Mouse (Mus musculus) forebrain, embryonic 14.5 days (tissue): ENCODE measurements around the gene 1700029H14Rik. TPM values are rescaled to one million over a fixed set of nuclear protein-coding genes. Genes with fewer than 3 reads are reported as not detected.

Experiments
- ATAC-seq: fragments of 200-750 bp; cut with Nextera tagmentation; 2 replicates; pipeline ENCODE4 v1.8.0; 2017; ENCODE audit warnings: mild to moderate bottlenecking, moderate library complexity
- DNase-seq: peaks from one replicate; pipeline ENCODE4 v3.0.0-alpha.2; 2015; ENCODE audit warnings: low spot score
- H3K27ac ChIP-seq: fragments of 300-500 bp; sonication (generic); 2 replicates; pipeline ENCODE4 v1.5.1; 2014; ENCODE audit warnings: low read depth, mild to moderate bottlenecking, control low read depth, low read length, moderate library complexity
- H3K27me3 ChIP-seq: fragments of 300-500 bp; sonication (generic); replicated peaks from 2 replicates; pipeline ENCODE4 v1.6.1; 2014; ENCODE audit warnings: low read length, control low read depth, mixed read lengths; ENCODE audit not compliant: control insufficient read depth, insufficient read depth
- H3K36me3 ChIP-seq: fragments of 300-500 bp; sonication (generic); 2 replicates; pipeline ENCODE4 v1.6.1; 2014; ENCODE audit warnings: low read length, control low read depth; ENCODE audit not compliant: control insufficient read depth, insufficient read depth
- H3K4me1 ChIP-seq: fragments of 300-500 bp; sonication (generic); 2 replicates; pipeline ENCODE4 v1.6.1; 2014; ENCODE audit warnings: antibody characterized with exemption, low read length, control low read depth; ENCODE audit not compliant: control insufficient read depth, insufficient read depth
- H3K4me2 ChIP-seq: fragments of 300-500 bp; sonication (generic); 2 replicates; pipeline ENCODE4 v1.6.1; 2014; ENCODE audit warnings: mild to moderate bottlenecking, control low read depth, low read length
- H3K4me3 ChIP-seq: fragments of 300-500 bp; sonication (generic); 2 replicates; pipeline ENCODE4 v1.5.1; 2014; ENCODE audit warnings: low read depth, low read length, control low read depth
- H3K9ac ChIP-seq: fragments of 300-500 bp; sonication (generic); 2 replicates; pipeline ENCODE4 v1.6.1; 2014; ENCODE audit warnings: mild to moderate bottlenecking, low read length, control low read depth, moderate library complexity
- H3K9me3 ChIP-seq: fragments of 300-500 bp; sonication (generic); replicated peaks from 2 replicates; pipeline ENCODE4 v1.6.1; 2016; ENCODE audit warnings: low read length, control low read depth, mixed read lengths; ENCODE audit not compliant: control insufficient read depth
- WGBS: fragments of 180-500 bp; shearing (Covaris S2); extraction: QIAGEN DNeasy Blood & Tissue Kit; methylation state at CpG from one replicate; pipeline ENCODE4 v1.1.7; 2014; 5-methylcytosine and 5-hydroxymethylcytosine counted together
- polyA plus RNA-seq: library from polyadenylated mRNA; unstranded; fragments of >200 nt; fragmentation: Nextera tagmentation; extraction: Ambion mirVana; gene quantifications from 2 replicates; pipeline ENCODE4 v1.2.1, GENCODE M21; 2014

1700029H14Rik gene
- polyA plus RNA-seq, 1 experiment from 2014 or later, result not detected

GRCm38 (mm10) chr8:13557526-13557925 is 4.7 kb downstream of the 1700029H14Rik start:
- DNase-seq (no peak), ATAC-seq (no peak)
- H3K27ac ChIP-seq, result no peak overlapping the region
- WGBS, result 75% methylated on average over 2 of the region's 2 CpGs
- no peak overlapping the region for H3K4me2 ChIP-seq
- H3K27me3 ChIP-seq, result no peaks in the 10 kb centered on the region
- H3K9me3 ChIP-seq, result no peaks in the 10 kb centered on the region
- H3K4me1 ChIP-seq, result no peaks in the 10 kb centered on the region
- H3K4me3 ChIP-seq, result no peak overlapping the region
- H3K9ac ChIP-seq, result no peak overlapping the region
- H3K36me3 ChIP-seq, result no peaks in the 10 kb centered on the region

GRCm38 (mm10) chr8:13551574-13551830 is 10.8 kb downstream of the 1700029H14Rik start:
- H3K36me3 ChIP-seq, result no peaks in the 10 kb centered on the region
- no peak overlapping the region for H3K4me3 ChIP-seq
- H3K4me1 ChIP-seq, result no peaks in the 10 kb centered on the region
- no peaks in the 10 kb centered on the region for H3K27me3 ChIP-seq
- no peak overlapping the region for H3K9ac ChIP-seq
- no peaks in the 10 kb centered on the region for H3K9me3 ChIP-seq
- no peak overlapping the region for H3K4me2 ChIP-seq
- ATAC-seq (no peak), DNase-seq (no peak)
- 95% methylated on average over 6 of the region's 6 CpGs for WGBS
- H3K27ac ChIP-seq, result no peak overlapping the region

GRCm38 (mm10) chr8:13550718-13551573 is 11.3 kb downstream of the 1700029H14Rik start:
- no peaks in the 10 kb centered on the region for H3K4me1 ChIP-seq
- ATAC-seq (peak; percentile 95), DNase-seq (peak; percentile 95)
- no peaks in the 10 kb centered on the region for H3K9me3 ChIP-seq
- no peaks in the 10 kb centered on the region for H3K36me3 ChIP-seq
- no peak overlapping the region for H3K4me3 ChIP-seq
- no peak overlapping the region for H3K27ac ChIP-seq
- no peak overlapping the region for H3K4me2 ChIP-seq
- WGBS, result 57% methylated on average over 9 of the region's 9 CpGs
- no peaks in the 10 kb centered on the region for H3K27me3 ChIP-seq
- no peak overlapping the region for H3K9ac ChIP-seq

- WGBS, result 58% methylated on average over 9 of the region's 9 CpGs
- no peak overlapping the region for H3K9ac ChIP-seq
Measured at GRCm38 (mm10) chr8:13548831-13549230, 13.4 kb downstream of the 1700029H14Rik start.

GRCm38 (mm10) chr8:13548235-13548634 is 14.0 kb downstream of the 1700029H14Rik start:
- WGBS, result 60% methylated on average over 4 of the region's 4 CpGs
- ATAC-seq (no peak), DNase-seq (peak; percentile 31)
- Histone ChIP-seq H3K9me3 (no peaks in the 10 kb centered on the region; the same call in 1 of the 2 replicates), H3K4me2 (no peak overlapping the region), H3K27ac (no peak overlapping the region), H3K27me3 (no peaks in the 10 kb centered on the region), H3K9ac (no peak overlapping the region), H3K4me3 (no peak overlapping the region), H3K4me1 (no peaks in the 10 kb centered on the region), H3K36me3 (no peaks in the 10 kb centered on the region)

More at GRCm38 (mm10) chr8:13548831-13549230, 13.4 kb downstream of the 1700029H14Rik start:
- DNase-seq (no peak), ATAC-seq (no peak)
- no peak overlapping the region for H3K4me3 ChIP-seq
- no peak overlapping the region for H3K27ac ChIP-seq
- no peaks in the 10 kb centered on the region; the same call in 1 of the 2 replicates for H3K9me3 ChIP-seq
- H3K27me3 ChIP-seq, result no peaks in the 10 kb centered on the region
- H3K36me3 ChIP-seq, result no peaks in the 10 kb centered on the region
- no peaks in the 10 kb centered on the region for H3K4me1 ChIP-seq
- H3K4me2 ChIP-seq, result no peak overlapping the region

- 87% methylated on average over 4 of the region's 4 CpGs for WGBS
- Histone ChIP-seq H3K4me2 (no peak overlapping the region), H3K27me3 (no peaks in the 10 kb centered on the region), H3K4me1 (no peaks in the 10 kb centered on the region), H3K27ac (no peak overlapping the region), H3K4me3 (no peak overlapping the region), H3K9ac (no peak overlapping the region), H3K9me3 (no peaks in the 10 kb centered on the region; the same call in 1 of the 2 replicates), H3K36me3 (no peaks in the 10 kb centered on the region)
- DNase-seq (no peak), ATAC-seq (no peak)
Measured at GRCm38 (mm10) chr8:13546421-13546820, 15.8 kb downstream of the 1700029H14Rik start.

GRCm38 (mm10) chr8:13541526-13541925 is 20.7 kb downstream of the 1700029H14Rik start:
- Histone ChIP-seq H3K4me1 (no peaks in the 10 kb centered on the region), H3K4me3 (no peak overlapping the region), H3K9ac (no peak overlapping the region), H3K9me3 (no peaks in the 10 kb centered on the region; the same call in 1 of the 2 replicates), H3K4me2 (no peak overlapping the region), H3K36me3 (no peaks in the 10 kb centered on the region), H3K27me3 (no peaks in the 10 kb centered on the region), H3K27ac (no peak overlapping the region)
- WGBS, result 77% methylated on average over 5 of the region's 5 CpGs
- ATAC-seq (no peak), DNase-seq (no peak)

GRCm38 (mm10) chr8:13540122-13540521 is 22.1 kb downstream of the 1700029H14Rik start:
- H3K27ac ChIP-seq, result no peak overlapping the region

GRCm38 (mm10) chr8:13538821-13539220 is 23.4 kb downstream of the 1700029H14Rik start:
- Histone ChIP-seq H3K4me2 (no peak overlapping the region), H3K9ac (no peak overlapping the region), H3K9me3 (no peaks in the 10 kb centered on the region), H3K27me3 (no peaks in the 10 kb centered on the region), H3K27ac (no peak overlapping the region), H3K4me3 (no peak overlapping the region), H3K36me3 (no peaks in the 10 kb centered on the region), H3K4me1 (no peaks in the 10 kb centered on the region)
- DNase-seq (peak; percentile 64), ATAC-seq (no peak)
- 73% methylated on average over 6 of the region's 6 CpGs for WGBS

More at GRCm38 (mm10) chr8:13540122-13540521, 22.1 kb downstream of the 1700029H14Rik start:
- no peaks in the 10 kb centered on the region for H3K4me1 ChIP-seq
- H3K4me2 ChIP-seq, result no peak overlapping the region
- no peaks in the 10 kb centered on the region for H3K36me3 ChIP-seq
- no peak for ATAC-seq
- whole genome bisulfite sequencing, result 77% methylated on average over 5 of the region's 5 CpGs
- no peak overlapping the region for H3K9ac ChIP-seq
- no peak overlapping the region for H3K4me3 ChIP-seq
- H3K27me3 ChIP-seq, result no peaks in the 10 kb centered on the region
- H3K9me3 ChIP-seq, result no peaks in the 10 kb centered on the region
- DNase-seq, result no peak
